Comparison of ENCODE assay signal across 10 mouse cellular contexts in the genomic region with DNA sequence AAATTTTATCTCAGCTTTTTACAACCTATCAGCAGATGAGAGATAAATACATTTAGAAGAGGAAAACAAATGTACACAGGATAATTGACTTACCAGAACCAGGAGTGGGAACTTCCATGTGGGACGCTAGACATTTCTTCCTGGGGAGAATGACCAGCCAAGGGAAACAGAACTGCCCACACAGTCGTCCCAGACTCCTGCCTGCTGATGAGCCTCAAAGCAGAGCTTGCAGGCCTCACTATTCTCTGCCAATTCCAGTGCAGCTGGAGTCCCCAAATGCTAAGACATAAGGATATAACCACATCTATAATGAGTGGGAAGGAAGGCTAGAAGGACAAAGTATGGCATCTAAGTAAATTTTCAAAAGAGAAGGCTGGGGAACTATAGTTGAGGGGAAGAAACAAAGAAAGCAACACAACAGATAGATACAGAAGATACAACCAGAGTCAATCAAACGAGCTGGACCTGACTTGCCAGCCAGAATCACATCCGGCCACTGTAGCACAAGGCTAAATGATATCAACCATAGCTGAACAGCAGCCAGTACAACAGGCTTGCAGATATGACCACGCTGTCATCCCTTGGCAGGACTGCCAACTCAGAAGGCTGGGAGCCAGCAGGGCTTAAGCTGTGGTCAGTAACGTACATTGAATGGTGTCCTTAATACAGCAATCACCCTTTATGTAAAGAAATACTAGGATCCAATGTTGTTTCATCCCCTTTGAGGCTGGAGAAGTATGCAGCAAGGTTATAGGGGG. TPM values are rescaled to one million over a fixed set of nuclear protein-coding genes. Genes with fewer than 3 reads are reported as not detected.
DNase-seq lines count a peak whose midpoint lies in the region; ATAC-seq lines count a peak whose summit lies in the region.
"Had no signal": no experiment of that assay in that cellular context is flagged by ENCODE, and none has a peak within 500 bp of the region (broad histone marks: within the 10 kb centered on the region; RNA-seq: fewer than 3 reads in every experiment).

No protein-coding gene starts in this region.

- WGBS in kidney, embryonic 15.5 days: 53% methylated on average over 6 of the region's 6 CpGs

- H3K36me3 ChIP-seq in kidney, embryonic 15.5 days: no peaks in the 10 kb centered on the region
- H3K36me3 ChIP-seq: forebrain, embryonic 10.5 days had no signal

- 0 out of 2 replicates have a peak, but pooled peaks cover under 1% of the 10 kb centered on the region for H3K27me3 ChIP-seq in kidney, embryonic 15.5 days

- no peak overlapping the region for H3K4me3 ChIP-seq in kidney, embryonic 15.5 days (replicated peaks)
- H3K4me3 ChIP-seq: forebrain, embryonic 10.5 days had no signal

- H3K9me3 ChIP-seq in kidney, embryonic 15.5 days (replicated peaks): no peaks in the 10 kb centered on the region
- H3K9me3 ChIP-seq: forebrain, embryonic 10.5 days had no signal

- DNase-seq in kidney, postnatal 10 days: no peak
- peak; percentile 49 for DNase-seq in testis, postnatal 10 days (ENCODE audit: low spot score)
- no peak for DNase-seq in testis, postnatal 14 days (ENCODE audit: low spot score)
- DNase-seq in cerebellum, postnatal 36 days: peak; percentile 56 to 73
- DNase-seq in thymus, postnatal 25 days: no peak
- DNase-seq in neural tube, embryonic 10.5 days (ENCODE audit: extremely low spot score, low spot score): no peak
- DNase-seq in embryo, embryonic 9.5 days (ENCODE audit: extremely low spot score): no peak
- DNase-seq: kidney, adult 18-20 months had no signal

- no peak overlapping the region for H3K4me2 ChIP-seq in kidney, embryonic 15.5 days

- no peak overlapping the region for H3K9ac ChIP-seq in kidney, embryonic 15.5 days

- H3K4me1 ChIP-seq in kidney, embryonic 15.5 days: peaks cover 14% of the 10 kb centered on the region

- no peak for ATAC-seq in kidney, embryonic 15.5 days (replicated peaks; ENCODE audit: low FRiP score)

- 0 out of 2 replicates have a peak overlapping the region, but pooled peaks have one; percentile 28 for H3K27ac ChIP-seq in kidney, embryonic 15.5 days
- H3K27ac ChIP-seq: forebrain, embryonic 10.5 days had no signal

RNA-seq across cellular contexts. Expression of gene Frem1, which starts 38.7 kb away (rescaled TPM):
- polyA plus RNA-seq in kidney, embryonic 15.5 days (2015; fragmentation: Nextera tagmentation; extraction: Ambion mirVana): 23.9 and 24.3 TPM in 2 replicates

Comparison
In these comparisons a context has a peak if more than half of its experiments do, and no peak if none do; other contexts are left out.
1. DNase-seq: peak in testis, postnatal 10 days (single experiment) and cerebellum, postnatal 36 days (2 of 2); none in kidney, postnatal 10 days (single experiment), testis, postnatal 14 days (single experiment), thymus, postnatal 25 days (single experiment), neural tube, embryonic 10.5 days (single experiment) and embryo, embryonic 9.5 days (single experiment).